Mouse (Mus musculus) small intestine, adult 2 months (tissue): ENCODE results near the gene Wasf3. TPM values are rescaled to one million over a fixed set of nuclear protein-coding genes. Genes with fewer than 3 reads are reported as not detected.

ENCODE experiments used
- H3K27ac ChIP-seq: fragments of 200-500 bp; 2 replicates; pipeline ENCODE4 v1.5.1; 2012; ENCODE audit warnings: low read depth, low read length, control low read depth, inconsistent platforms; ENCODE audit not compliant: insufficient read depth
- H3K27me3 ChIP-seq: fragments of 200-500 bp; 2 replicates; pipeline ENCODE4 v1.6.1; 2012; ENCODE audit warnings: mild to moderate bottlenecking, moderate library complexity, low read length, inconsistent platforms; ENCODE audit not compliant: control insufficient read depth, insufficient read depth
- H3K36me3 ChIP-seq: fragments of 200-500 bp; 2 replicates; pipeline ENCODE4 v1.6.1; 2012; ENCODE audit warnings: mild to moderate bottlenecking, low read length, control low read depth, inconsistent platforms; ENCODE audit not compliant: control insufficient read depth, insufficient read depth
- H3K4me1 ChIP-seq: fragments of 200-500 bp; 2 replicates; pipeline ENCODE4 v1.6.1; 2012; ENCODE audit warnings: low read length, inconsistent platforms, mixed read lengths; ENCODE audit not compliant: control insufficient read depth, insufficient read depth, insufficient read length
- H3K4me3 ChIP-seq: fragments of 200-500 bp; 2 replicates; pipeline ENCODE4 v1.5.1; 2012; ENCODE audit warnings: low read depth, mild to moderate bottlenecking, control low read depth, inconsistent platforms, low read length, moderate library complexity
- CTCF ChIP-seq: fragments of 200-500 bp; IDR thresholded peaks from 2 replicates; pipeline ENCODE4 v1.5.1; 2012; ENCODE audit warnings: low read depth, mild to moderate bottlenecking, control low read depth, inconsistent platforms, low read length, moderate library complexity, mixed read lengths; ENCODE audit not compliant: insufficient replicate concordance, insufficient read length; ENCODE audit errors: extremely low read depth
- POLR2A ChIP-seq: fragments of 200-500 bp; IDR thresholded peaks from 2 replicates; pipeline ENCODE4 v1.6.1; 2012; ENCODE audit warnings: low read depth, mild to moderate bottlenecking, control low read depth, inconsistent platforms, low read length, moderate library complexity
- WGBS: fragments of 180-500 bp; shearing (Covaris S2); methylation state at CpG from one replicate; pipeline ENCODE4 v1.1.7; 2018; 5-methylcytosine and 5-hydroxymethylcytosine counted together
- polyA plus RNA-seq: library from polyadenylated mRNA; depleted of rRNA; stranded (reverse); fragments of >200 nt; gene quantifications from 2 replicates; pipeline ENCODE4 v1.2.3, GENCODE M21; 2012

The Wasf3 gene
- polyA plus RNA-seq, 1 experiment: 0.86 TPM

DNA sequence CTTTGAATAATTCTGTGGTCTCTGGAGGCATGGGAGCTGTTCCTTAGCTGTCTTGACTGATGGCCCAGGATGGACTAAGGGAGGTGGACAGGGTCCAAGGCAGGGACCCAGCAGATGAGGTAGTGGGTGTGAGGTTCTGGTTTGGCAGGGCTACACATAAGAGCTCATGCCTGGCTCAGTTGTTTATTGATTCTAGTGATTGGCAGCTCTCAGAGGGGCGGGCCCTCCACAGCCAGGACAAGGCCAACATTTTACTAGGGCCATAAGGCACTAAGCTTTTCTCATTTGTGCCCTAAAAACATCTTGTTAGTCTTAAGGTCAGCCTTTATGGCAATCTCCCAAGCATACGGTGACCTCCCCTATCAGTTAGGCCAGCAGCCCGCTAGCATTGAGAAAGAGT, 47.0 kb downstream of the Wasf3 start:
- Histone ChIP-seq H3K4me1 (no peaks in the 10 kb centered on the region), H3K27ac (no peak overlapping the region), H3K4me3 (no peak overlapping the region), H3K36me3 (no peaks in the 10 kb centered on the region), H3K27me3 (no peaks in the 10 kb centered on the region)
- TF ChIP-seq CTCF (no peak), POLR2A (no peak)
- WGBS: 56% methylated on average over 3 of the region's 3 CpGs

DNA sequence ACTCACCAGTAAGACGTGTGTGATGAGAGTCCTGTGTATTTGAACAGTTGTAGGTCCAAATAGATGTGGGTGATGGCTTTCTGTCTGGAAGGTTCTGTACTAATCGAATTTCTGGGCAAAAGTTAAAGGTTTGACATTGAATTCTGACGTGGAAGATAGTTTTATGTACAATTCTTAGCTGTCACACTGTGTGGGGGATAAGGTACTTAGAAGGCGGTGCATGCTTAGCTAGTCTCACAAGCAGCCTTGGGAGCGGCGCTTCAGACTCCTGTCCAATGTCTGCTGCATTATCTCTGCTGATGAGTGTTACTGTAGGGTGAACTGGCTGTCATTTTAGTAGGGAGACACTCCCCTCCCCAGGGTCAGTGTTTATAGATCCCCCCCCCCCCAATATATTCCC, 47.7 kb downstream of the Wasf3 start:
- TF ChIP-seq POLR2A (no peak), CTCF (no peak)
- Histone ChIP-seq H3K4me3 (no peak overlapping the region), H3K27ac (no peak overlapping the region), H3K36me3 (no peaks in the 10 kb centered on the region), H3K4me1 (no peaks in the 10 kb centered on the region), H3K27me3 (no peaks in the 10 kb centered on the region)
- WGBS: 67% methylated on average over 6 of the region's 6 CpGs

DNA sequence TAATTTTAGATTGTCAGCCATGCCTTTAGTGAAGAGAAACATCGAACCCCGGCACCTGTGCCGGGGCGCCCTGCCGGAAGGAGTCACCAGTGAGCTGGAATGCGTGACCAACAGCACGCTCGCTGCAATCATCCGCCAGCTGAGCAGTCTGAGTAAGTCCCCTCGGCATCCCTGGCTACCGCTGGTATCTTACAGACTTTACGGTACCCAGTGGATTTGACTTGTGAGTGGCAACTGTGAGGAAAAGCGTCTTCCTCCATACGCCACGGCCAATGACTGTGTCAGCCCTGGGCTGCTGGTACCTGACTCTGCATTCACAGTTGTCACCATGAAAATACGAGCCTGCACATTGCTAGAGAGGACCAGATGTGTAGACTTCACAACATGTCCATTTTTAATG, 50.5 kb downstream of the Wasf3 start:
- Histone ChIP-seq H3K36me3 (no peaks in the 10 kb centered on the region), H3K4me3 (no peak overlapping the region), H3K4me1 (no peaks in the 10 kb centered on the region), H3K27ac (no peak overlapping the region), H3K27me3 (no peaks in the 10 kb centered on the region)
- no peak for TF ChIP-seq CTCF
- WGBS: 94% methylated on average over 16 of the region's 16 CpGs

DNA sequence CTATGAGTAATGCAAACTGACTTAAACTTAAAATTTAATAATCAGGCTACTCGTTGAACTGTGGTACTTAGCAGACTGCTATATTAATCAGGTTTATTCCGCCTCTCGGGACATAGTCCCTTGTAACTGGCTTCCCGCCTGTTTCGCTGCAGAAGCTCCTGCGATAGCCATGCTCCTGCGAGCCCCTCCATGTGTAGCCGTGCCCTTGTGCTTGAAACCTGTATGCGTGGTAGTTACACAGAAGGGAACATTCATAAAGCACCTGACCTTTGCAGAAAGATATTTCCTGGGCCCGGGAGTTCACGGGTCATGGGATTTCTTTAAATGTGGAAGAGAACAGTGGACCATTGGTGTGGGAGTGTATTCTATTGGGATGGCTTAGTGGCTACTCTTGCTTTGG, 52.0 kb downstream of the Wasf3 start:
- TF ChIP-seq POLR2A: no peak
- no peak for TF ChIP-seq CTCF
- no peak overlapping the region for H3K27ac ChIP-seq
- no peak overlapping the region for H3K4me3 ChIP-seq
- WGBS: 91% methylated on average over 11 of the region's 11 CpGs
- H3K4me1 ChIP-seq: no peaks in the 10 kb centered on the region
- no peaks in the 10 kb centered on the region for H3K36me3 ChIP-seq
- no peaks in the 10 kb centered on the region for H3K27me3 ChIP-seq

DNA sequence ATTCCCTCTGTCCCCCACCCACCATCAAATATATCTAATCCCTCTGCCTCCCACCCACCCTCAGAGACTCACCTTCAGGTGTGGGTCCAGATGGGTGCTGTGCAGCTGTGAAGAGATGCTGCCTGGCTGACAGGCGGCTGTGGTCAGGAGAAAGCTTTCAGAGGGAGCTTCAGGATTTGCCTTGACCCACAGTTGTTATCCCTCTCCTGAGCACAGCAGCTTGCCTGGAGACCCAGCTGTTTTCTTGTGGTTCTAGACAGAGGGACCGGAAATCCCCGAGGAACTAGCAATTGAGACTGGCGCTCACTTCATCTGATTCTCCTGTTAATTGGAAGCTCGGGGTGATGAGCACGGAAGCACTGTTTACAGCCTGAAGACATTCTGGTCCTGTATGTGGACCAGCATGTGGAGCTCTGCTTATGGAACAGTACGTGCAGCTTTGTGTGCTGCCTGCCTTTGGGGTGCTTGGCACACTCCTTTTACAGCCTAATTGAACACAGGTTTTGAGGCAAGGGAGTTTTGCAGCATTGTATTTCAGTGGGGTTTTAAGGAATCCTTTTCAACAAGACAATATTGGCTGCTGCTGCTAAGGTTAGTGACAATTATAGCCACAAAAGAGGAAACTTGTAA, 54.5 kb downstream of the Wasf3 start:
- H3K27me3 ChIP-seq: no peaks in the 10 kb centered on the region
- H3K27ac ChIP-seq: no peak overlapping the region
- TF ChIP-seq CTCF: no peak
- TF ChIP-seq POLR2A: no peak
- H3K4me1 ChIP-seq: no peaks in the 10 kb centered on the region
- H3K4me3 ChIP-seq: no peak overlapping the region
- 93% methylated on average over 7 of the region's 7 CpGs for WGBS
- no peaks in the 10 kb centered on the region for H3K36me3 ChIP-seq

DNA sequence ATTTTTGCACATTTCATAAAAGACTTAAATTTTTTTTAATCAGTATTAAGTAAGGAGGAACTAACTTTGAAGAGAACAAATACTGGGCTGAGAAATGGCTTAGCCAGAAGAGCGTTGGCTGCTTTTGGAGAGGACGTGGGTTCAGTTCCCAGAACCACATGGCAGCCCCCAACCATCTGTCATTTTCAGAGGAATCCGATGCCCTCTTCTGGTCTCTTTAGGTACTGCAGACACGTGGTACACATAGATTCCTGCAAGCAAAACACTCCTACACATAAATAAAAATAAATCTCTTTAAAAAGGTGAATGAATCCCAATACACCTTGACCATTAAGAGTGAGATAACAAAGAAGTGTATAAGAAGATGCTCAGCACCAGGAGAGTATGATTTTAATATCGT, 55.5 kb downstream of the Wasf3 start:
- TF ChIP-seq CTCF: no peak
- TF ChIP-seq POLR2A: no peak
- 87% methylated on average over 5 of the region's 5 CpGs for WGBS
- Histone ChIP-seq H3K36me3 (no peaks in the 10 kb centered on the region), H3K4me3 (no peak overlapping the region), H3K27me3 (no peaks in the 10 kb centered on the region), H3K27ac (no peak overlapping the region), H3K4me1 (no peaks in the 10 kb centered on the region)

DNA sequence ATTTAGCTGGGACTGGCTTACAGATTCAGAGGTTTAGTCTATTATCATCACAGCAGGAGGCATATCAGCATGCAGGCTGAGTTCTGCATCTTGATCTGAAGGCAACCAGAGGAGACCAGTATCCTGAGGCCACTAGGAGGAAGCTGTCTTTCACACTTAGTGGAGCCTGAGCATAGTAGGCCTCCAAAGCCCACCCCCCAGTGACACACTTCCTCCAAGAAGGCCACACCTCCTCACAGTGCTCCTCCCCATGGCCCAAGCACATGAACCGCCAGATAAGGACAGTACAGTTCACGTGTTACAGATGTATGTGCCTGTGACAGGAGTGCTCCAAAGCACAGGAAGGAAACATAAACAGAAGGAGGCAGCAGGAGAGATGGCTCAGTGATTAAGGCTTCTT, 58.0 kb downstream of the Wasf3 start:
- Histone ChIP-seq H3K36me3 (no peaks in the 10 kb centered on the region), H3K27ac (no peak overlapping the region), H3K4me1 (no peaks in the 10 kb centered on the region), H3K27me3 (no peaks in the 10 kb centered on the region), H3K4me3 (no peak overlapping the region)
- TF ChIP-seq CTCF (no peak), POLR2A (no peak)
- WGBS: 38% methylated on average over 2 of the region's 2 CpGs
